ENCODE assay signal across 8 mouse cellular contexts in genomic region chr14:31385977-31386697, GRCm38 (mm10). TPM values are rescaled to one million over a fixed set of nuclear protein-coding genes. Genes with fewer than 3 reads are reported as not detected.
DNase-seq lines count a peak whose midpoint lies in the region; ATAC-seq and TF ChIP-seq lines count a peak whose summit lies in the region.

No protein-coding gene starts in this region.

- peaks cover 2% of the 10 kb centered on the region; the same call in 1 of the 2 replicates for H3K4me1 ChIP-seq in hindbrain, embryonic 11.5 days (replicated peaks; ENCODE audit: control insufficient read depth, insufficient read depth, low read length)
- peaks cover 15% of the 10 kb centered on the region for H3K4me1 ChIP-seq in hindbrain, embryonic 16.5 days (ENCODE audit: control insufficient read depth, insufficient read depth, low read depth, low read length)
- peaks cover 23% of the 10 kb centered on the region for H3K4me1 ChIP-seq in limb, embryonic 11.5 days (ENCODE audit: control insufficient read depth, insufficient read depth, low read length)
- H3K4me1 ChIP-seq in stomach, postnatal 0 days (replicated peaks; ENCODE audit: control insufficient read depth, insufficient read depth), result no peaks in the 10 kb centered on the region

- WGBS in hindbrain, embryonic 11.5 days, result 47% methylated on average over 13 of the region's 13 CpGs
- 53% methylated on average over 13 of the region's 13 CpGs for WGBS in hindbrain, embryonic 16.5 days
- 57% methylated on average over 13 of the region's 13 CpGs for WGBS in limb, embryonic 11.5 days
- WGBS in stomach, postnatal 0 days, result 44% methylated on average over 13 of the region's 13 CpGs

- DNase-seq in hindbrain, embryonic 11.5 days (ENCODE audit: low spot score), result peak; percentile 73
- DNase-seq in brain, adult 2 months (ENCODE audit: low read depth, low spot score), result peak; percentile 94
- peak; percentile 53 for DNase-seq in forelimb bud, embryonic 11.5 days (ENCODE audit: low read depth, low spot score)
- DNase-seq in hindlimb bud, embryonic 11.5 days (ENCODE audit: extremely low spot score, low read depth, low spot score), result peak; percentile 6
- peak; percentile 74 for DNase-seq in limb, embryonic 11.5 days (ENCODE audit: low spot score)
- DNase-seq in naive thymus-derived CD4-positive, alpha-beta T cell, adult 2 months (ENCODE audit: low read depth), result peak; percentile 82
- DNase-seq in stomach, postnatal 0 days (ENCODE audit: low spot score), result peak; percentile 85

- H3K9ac ChIP-seq in hindbrain, embryonic 11.5 days (ENCODE audit: low read depth, low read length), result no peak overlapping the region
- no peak overlapping the region for H3K9ac ChIP-seq in hindbrain, embryonic 16.5 days (ENCODE audit: low read depth, low read length)
- no peak overlapping the region for H3K9ac ChIP-seq in limb, embryonic 11.5 days (ENCODE audit: low read length)
- no peak overlapping the region for H3K9ac ChIP-seq in stomach, postnatal 0 days (ENCODE audit: low read length)

- ATAC-seq in hindbrain, embryonic 11.5 days (ENCODE audit: low FRiP score), result no peak
- no peak for ATAC-seq in hindbrain, embryonic 16.5 days
- ATAC-seq in limb, embryonic 11.5 days (ENCODE audit: insufficient number of reproducible peaks, low FRiP score, low TSS enrichment, low read depth), result no peak
- ATAC-seq in stomach, postnatal 0 days (ENCODE audit: low FRiP score, low TSS enrichment), result peak; percentile 88

- no peaks in the 10 kb centered on the region for H3K27me3 ChIP-seq in hindbrain, embryonic 11.5 days (ENCODE audit: control insufficient read depth, insufficient read depth, low read length)
- no peaks in the 10 kb centered on the region for H3K27me3 ChIP-seq in hindbrain, embryonic 16.5 days (replicated peaks; ENCODE audit: control insufficient read depth, insufficient read depth, low read length)
- no peaks in the 10 kb centered on the region for H3K27me3 ChIP-seq in limb, embryonic 11.5 days (ENCODE audit: control insufficient read depth, insufficient read depth, low read length)
- no peaks in the 10 kb centered on the region for H3K27me3 ChIP-seq in stomach, postnatal 0 days (ENCODE audit: control insufficient read depth, insufficient read depth, low read length)

- no peaks in the 10 kb centered on the region for H3K36me3 ChIP-seq in hindbrain, embryonic 11.5 days (ENCODE audit: control insufficient read depth, insufficient read depth, low read length)
- H3K36me3 ChIP-seq in hindbrain, embryonic 16.5 days (ENCODE audit: control insufficient read depth, insufficient read depth, low read length), result 0 out of 2 replicates have a peak, but pooled peaks cover 2% of the 10 kb centered on the region
- H3K36me3 ChIP-seq in limb, embryonic 11.5 days (ENCODE audit: control insufficient read depth, insufficient read depth, low read length), result peaks cover 2% of the 10 kb centered on the region; the same call in 1 of the 2 replicates
- H3K36me3 ChIP-seq in stomach, postnatal 0 days (ENCODE audit: control insufficient read depth, insufficient read depth, low read length), result no peaks in the 10 kb centered on the region

- no peak for TF ChIP-seq EP300 in stomach, postnatal 0 days (optimal IDR thresholded peaks at IDR 0.05)

- TF ChIP-seq CTCF in stomach, postnatal 0 days (IDR thresholded peaks at IDR 0.05; ENCODE audit: low read depth), result peak; percentile 98

- no peaks in the 10 kb centered on the region for H3K9me3 ChIP-seq in hindbrain, embryonic 11.5 days (ENCODE audit: control insufficient read depth, low read length)
- no peaks in the 10 kb centered on the region for H3K9me3 ChIP-seq in hindbrain, embryonic 16.5 days (ENCODE audit: control insufficient read depth, low read length)
- H3K9me3 ChIP-seq in limb, embryonic 11.5 days (ENCODE audit: control insufficient read depth, low read length), result no peaks in the 10 kb centered on the region
- no peaks in the 10 kb centered on the region for H3K9me3 ChIP-seq in stomach, postnatal 0 days (ENCODE audit: control insufficient read depth, low read length)

- H3K4me2 ChIP-seq in hindbrain, embryonic 11.5 days (replicated peaks; ENCODE audit: low read depth, low read length), result no peak overlapping the region
- no peak overlapping the region for H3K4me2 ChIP-seq in hindbrain, embryonic 16.5 days (ENCODE audit: low read length)
- H3K4me2 ChIP-seq in limb, embryonic 11.5 days (ENCODE audit: low read depth, severe bottlenecking), result no peak overlapping the region
- H3K4me2 ChIP-seq in stomach, postnatal 0 days (replicated peaks; ENCODE audit: low read depth), result no peak overlapping the region

- H3K4me3 ChIP-seq in hindbrain, embryonic 11.5 days (ENCODE audit: low read depth, low read length), result no peak overlapping the region
- no peak overlapping the region for H3K4me3 ChIP-seq in hindbrain, embryonic 16.5 days (ENCODE audit: low read length)
- H3K4me3 ChIP-seq in limb, embryonic 11.5 days (ENCODE audit: low read depth, low read length), result no peak overlapping the region
- H3K4me3 ChIP-seq in stomach, postnatal 0 days (ENCODE audit: low read depth, low read length), result no peak overlapping the region

- no peak overlapping the region for H3K27ac ChIP-seq in hindbrain, embryonic 11.5 days (ENCODE audit: low read depth, low read length)
- no peak overlapping the region for H3K27ac ChIP-seq in hindbrain, embryonic 16.5 days (ENCODE audit: low read depth, low read length)
- H3K27ac ChIP-seq in limb, embryonic 11.5 days (replicated peaks; ENCODE audit: low read depth, low read length), result no peak overlapping the region
- peak overlapping the region; percentile 31; the same call in 1 of the 2 replicates for H3K27ac ChIP-seq in stomach, postnatal 0 days (replicated peaks)

RNA-seq across cellular contexts. Expression of gene Capn7, which starts 49.7 kb away (rescaled TPM):
- polyA plus RNA-seq in hindbrain, embryonic 11.5 days (2014; fragmentation: Nextera tagmentation; extraction: Ambion mirVana), result 45.2 and 46.3 TPM in 2 replicates
- polyA plus RNA-seq in hindbrain, embryonic 16.5 days (2015; fragmentation: Nextera tagmentation; extraction: Ambion mirVana), result 76.5 and 86.9 TPM in 2 replicates
- polyA plus RNA-seq in limb, embryonic 11.5 days (2014; fragmentation: Nextera tagmentation; extraction: Ambion mirVana), result 34.5 and 36.8 TPM in 2 replicates
- polyA plus RNA-seq in stomach, postnatal 0 days (2015; fragmentation: Nextera tagmentation; extraction: Ambion mirVana), result 24.8 and 26.8 TPM in 2 replicates

RNA-seq across cellular contexts. Expression of gene Sh3bp5, which starts 49.7 kb away (rescaled TPM):
- polyA plus RNA-seq in hindbrain, embryonic 11.5 days (2014; fragmentation: Nextera tagmentation; extraction: Ambion mirVana), result 13.6 and 17.3 TPM in 2 replicates
- 152 and 155 TPM in 2 replicates for polyA plus RNA-seq in hindbrain, embryonic 16.5 days (2015; fragmentation: Nextera tagmentation; extraction: Ambion mirVana)
- 26.7 and 33.4 TPM in 2 replicates for polyA plus RNA-seq in limb, embryonic 11.5 days (2014; fragmentation: Nextera tagmentation; extraction: Ambion mirVana)
- 9.9 and 10.9 TPM in 2 replicates for polyA plus RNA-seq in stomach, postnatal 0 days (2015; fragmentation: Nextera tagmentation; extraction: Ambion mirVana)

Comparison
In these comparisons a context has a peak if more than half of its experiments do, and no peak if none do; other contexts are left out.
1. DNase-seq: peak in every context shown above with its lines; median percentile 94 in brain, adult 2 months; 85 in stomach, postnatal 0 days; 82 in naive thymus-derived CD4-positive, alpha-beta T cell, adult 2 months; 74 in limb, embryonic 11.5 days; 73 in hindbrain, embryonic 11.5 days; 53 in forelimb bud, embryonic 11.5 days; 6 in hindlimb bud, embryonic 11.5 days.